Mouse (Mus musculus): ENCODE data around the gene Alkbh6.

The Alkbh6 gene

GRCm38 (mm10) chr7:30328379-30328778, 19.9 kb downstream of the Alkbh6 start:
- DNase-seq (ENCODE audit: low read depth, low spot score), result no peak

- peak; percentile 95 for DNase-seq (ENCODE audit: low read depth, low spot score)
These were observed 23.4 kb downstream of the Alkbh6 start for GRCm38 (mm10) chr7:30331887-30332286.

- no peak for DNase-seq (ENCODE audit: low read depth, low spot score)
These were observed 24.2 kb downstream of the Alkbh6 start for GRCm38 (mm10) chr7:30332622-30333259.

GRCm38 (mm10) chr7:30333436-30333835, 24.9 kb downstream of the Alkbh6 start:
- DNase-seq (ENCODE audit: low read depth, low spot score), result no peak

GRCm38 (mm10) chr7:30334563-30334962, 26.0 kb downstream of the Alkbh6 start:
- DNase-seq (ENCODE audit: low read depth, low spot score), result no peak

- no peak for DNase-seq (ENCODE audit: low read depth, low spot score)
These were observed 27.2 kb downstream of the Alkbh6 start for GRCm38 (mm10) chr7:30335688-30336087.

- DNase-seq (ENCODE audit: low read depth, low spot score), result peak; percentile 92
These were observed 27.9 kb downstream of the Alkbh6 start for GRCm38 (mm10) chr7:30336384-30336783.

GRCm38 (mm10) chr7:30339432-30340109, 31.1 kb downstream of the Alkbh6 start:
- no peak for DNase-seq (ENCODE audit: low read depth, low spot score)

- DNase-seq (ENCODE audit: low read depth, low spot score), result peak; percentile 82
These were observed 38.3 kb downstream of the Alkbh6 start for GRCm38 (mm10) chr7:30346635-30347379.

- DNase-seq (ENCODE audit: low read depth, low spot score), result peak; percentile 83
These were observed 39.3 kb downstream of the Alkbh6 start for GRCm38 (mm10) chr7:30347828-30348227.

GRCm38 (mm10) chr7:30353279-30353822, 44.8 kb downstream of the Alkbh6 start:
- peak; percentile 82 for DNase-seq (ENCODE audit: low read depth, low spot score)

GRCm38 (mm10) chr7:30354059-30354458, 45.5 kb downstream of the Alkbh6 start:
- no peak for DNase-seq (ENCODE audit: low read depth, low spot score)

- DNase-seq (ENCODE audit: low read depth, low spot score), result no peak
These were observed 50.1 kb downstream of the Alkbh6 start for GRCm38 (mm10) chr7:30358378-30359186.

GRCm38 (mm10) chr7:30359276-30359865, 50.9 kb downstream of the Alkbh6 start:
- no peak for DNase-seq (ENCODE audit: low read depth, low spot score)

- DNase-seq (ENCODE audit: low read depth, low spot score), result no peak
These were observed 51.5 kb downstream of the Alkbh6 start for GRCm38 (mm10) chr7:30360028-30360427.

- DNase-seq (ENCODE audit: low read depth, low spot score), result peak; percentile 88
These were observed 54.3 kb downstream of the Alkbh6 start, which contains the start of gene Lrfn3 for GRCm38 (mm10) chr7:30362652-30363343. Lrfn3 (minus strand) TSS chr7:30362772.

GRCm38 (mm10) chr7:30363344-30363738, 54.8 kb downstream of the Alkbh6 start:
- no peak for DNase-seq (ENCODE audit: low read depth, low spot score)
